In genomic region chr7:141168518-141168953, GRCm38 (mm10) we compare ENCODE assay signal across 8 mouse cellular contexts. TPM values are rescaled to one million over a fixed set of nuclear protein-coding genes. Genes with fewer than 3 reads are reported as not detected.
DNase-seq lines count a peak whose midpoint lies in the region; ATAC-seq and TF ChIP-seq lines count a peak whose summit lies in the region.

No protein-coding gene starts in this region.

- peak overlapping the region; percentile 30 for H3ac ChIP-seq in myocyte (ENCODE audit: control insufficient read depth, insufficient read length)

- H3K4me3 ChIP-seq in cortical plate, adult 2 months (ENCODE audit: insufficient read depth, low read length): peak overlapping the region; percentile 40
- H3K4me3 ChIP-seq in intestine, embryonic 14.5 days (ENCODE audit: low read depth, low read length): peak overlapping the region; percentile 49
- peak overlapping the region; percentile 66 for H3K4me3 ChIP-seq in liver, embryonic 13.5 days (replicated peaks)
- peak overlapping the region; percentile 46 for H3K4me3 ChIP-seq in myocyte
- peak overlapping the region; percentile 71 for H3K4me3 ChIP-seq in stomach, embryonic 16.5 days (replicated peaks; ENCODE audit: low read length)

- TF ChIP-seq POLR2A in cortical plate, adult 2 months (IDR thresholded peaks at IDR 0.05; ENCODE audit: extremely low read depth, insufficient read depth, low read length): no peak
- TF ChIP-seq POLR2A in myocyte (IDR thresholded peaks at IDR 0.05; ENCODE audit: insufficient read length, low read depth): no peak

- peaks cover 3% of the 10 kb centered on the region for H3K4me1 ChIP-seq in cortical plate, adult 2 months (ENCODE audit: control insufficient read depth, insufficient read depth, low read length)
- H3K4me1 ChIP-seq in intestine, embryonic 14.5 days (replicated peaks; ENCODE audit: control insufficient read depth, insufficient read depth, low read length): peaks cover 27% of the 10 kb centered on the region
- peaks cover 68% of the 10 kb centered on the region for H3K4me1 ChIP-seq in liver, embryonic 13.5 days (replicated peaks)
- peaks cover 33% of the 10 kb centered on the region for H3K4me1 ChIP-seq in stomach, embryonic 16.5 days (ENCODE audit: control insufficient read depth, insufficient read depth, low read length)

- H3K27me3 ChIP-seq in intestine, embryonic 14.5 days (replicated peaks; ENCODE audit: control insufficient read depth, insufficient read depth, low read length): no peaks in the 10 kb centered on the region
- no peaks in the 10 kb centered on the region for H3K27me3 ChIP-seq in liver, embryonic 13.5 days
- no peaks in the 10 kb centered on the region for H3K27me3 ChIP-seq in myocyte (ENCODE audit: control insufficient read depth, insufficient read depth, insufficient read length)
- no peaks in the 10 kb centered on the region for H3K27me3 ChIP-seq in stomach, embryonic 16.5 days (ENCODE audit: control insufficient read depth, insufficient read depth, low read length)

- peak; percentile 27 to 32 for DNase-seq in cerebellum, postnatal 10 days
- peak; percentile 63 for DNase-seq in gastrocnemius, postnatal 25 days
- DNase-seq in intestine, embryonic 14.5 days (ENCODE audit: low spot score): peak; percentile 76
- peak; percentile 71 for DNase-seq in liver, embryonic 13.5 days

- no peaks in the 10 kb centered on the region for H3K9me3 ChIP-seq in intestine, embryonic 14.5 days (ENCODE audit: control insufficient read depth, low read length)
- no peaks in the 10 kb centered on the region for H3K9me3 ChIP-seq in liver, embryonic 13.5 days (replicated peaks)
- no peaks in the 10 kb centered on the region for H3K9me3 ChIP-seq in stomach, embryonic 16.5 days (replicated peaks; ENCODE audit: control insufficient read depth, low read length)

- peaks cover 14% of the 10 kb centered on the region for H3K79me2 ChIP-seq in myocyte (ENCODE audit: control insufficient read depth, insufficient read depth)

- WGBS in intestine, embryonic 14.5 days: 2% methylated on average over 22 of the region's 22 CpGs
- WGBS in liver, embryonic 13.5 days (ENCODE audit: insufficient replicate concordance): 2% methylated on average over 22 of the region's 22 CpGs
- under 1% methylated on average over 22 of the region's 22 CpGs for WGBS in stomach, embryonic 16.5 days

- H3K36me3 ChIP-seq in intestine, embryonic 14.5 days (ENCODE audit: control insufficient read depth, insufficient read depth, low read length): peaks cover 19% of the 10 kb centered on the region
- peaks cover 20% of the 10 kb centered on the region for H3K36me3 ChIP-seq in liver, embryonic 13.5 days
- H3K36me3 ChIP-seq in myocyte (ENCODE audit: control insufficient read depth, insufficient read depth): peaks cover 14% of the 10 kb centered on the region
- H3K36me3 ChIP-seq in stomach, embryonic 16.5 days (ENCODE audit: control insufficient read depth, insufficient read depth, low read length): peaks cover 9% of the 10 kb centered on the region; the same call in 1 of the 2 replicates

- no peak for ATAC-seq in cerebellum, adult (ENCODE audit: insufficient number of reproducible peaks, low FRiP score, low TSS enrichment)
- peak; percentile 22 for ATAC-seq in intestine, embryonic 14.5 days (replicated peaks; ENCODE audit: low FRiP score, low TSS enrichment, low read depth)
- peak; percentile 63 for ATAC-seq in liver, embryonic 13.5 days (ENCODE audit: low read depth)
- ATAC-seq in stomach, embryonic 16.5 days (ENCODE audit: insufficient read depth, low FRiP score): peak; percentile 51

- H3K27ac ChIP-seq in cortical plate, adult 2 months (ENCODE audit: insufficient read depth, low read length): peak overlapping the region; percentile 2; the same call in 1 of the 2 replicates
- peak overlapping the region; percentile 68 for H3K27ac ChIP-seq in intestine, embryonic 14.5 days (ENCODE audit: low read depth)
- peak overlapping the region; percentile 80 for H3K27ac ChIP-seq in liver, embryonic 13.5 days
- peak overlapping the region; percentile 94 for H3K27ac ChIP-seq in stomach, embryonic 16.5 days (ENCODE audit: low read length)

- peak overlapping the region; percentile 66 for H3K4me2 ChIP-seq in intestine, embryonic 14.5 days (ENCODE audit: low read length)
- peak overlapping the region; percentile 86 for H3K4me2 ChIP-seq in liver, embryonic 13.5 days
- H3K4me2 ChIP-seq in myocyte (ENCODE audit: low read depth): peak overlapping the region; percentile 85
- H3K4me2 ChIP-seq in stomach, embryonic 16.5 days (ENCODE audit: low read depth, low read length): peak overlapping the region; percentile 85

- TF ChIP-seq CTCF in cortical plate, adult 2 months (IDR thresholded peaks at IDR 0.05; ENCODE audit: extremely low read depth, insufficient read depth, low read length): no peak

- peak overlapping the region; percentile 72 for H3K9ac ChIP-seq in intestine, embryonic 14.5 days (ENCODE audit: low read length)
- peak overlapping the region; percentile 78 for H3K9ac ChIP-seq in liver, embryonic 13.5 days
- peak overlapping the region; percentile 82 for H3K9ac ChIP-seq in stomach, embryonic 16.5 days (ENCODE audit: low read length)

TF ChIP-seq in myocyte, 11 proteins besides CTCF, POLR2A, EP300 and RAD21:
- no peak for TF ChIP-seq E2F4 (IDR thresholded peaks at IDR 0.05; ENCODE audit: insufficient read depth)
- TF ChIP-seq POLR2AphosphoS2 (IDR thresholded peaks at IDR 0.05; ENCODE audit: insufficient read length, low read depth): no peak
- no peak for TF ChIP-seq REST (IDR thresholded peaks at IDR 0.05; ENCODE audit: insufficient read depth, insufficient read length)
- no peak for TF ChIP-seq CEBPB (IDR thresholded peaks at IDR 0.05; ENCODE audit: insufficient read depth, poor library complexity, severe bottlenecking)
- peak; percentile 6 for TF ChIP-seq TCF12 (IDR thresholded peaks at IDR 0.05; ENCODE audit: insufficient read depth, poor library complexity, severe bottlenecking)
- peak in 1 of 3 experiments; percentile 33 for TF ChIP-seq MYOD1 (IDR thresholded peaks at IDR 0.05; ENCODE audit: control insufficient read depth in 1 of 3, insufficient read length in 2 of 3, low read depth in 2 of 3)
- no peak for TF ChIP-seq USF1 (IDR thresholded peaks at IDR 0.05; ENCODE audit: low read depth)
- TF ChIP-seq MAX (IDR thresholded peaks at IDR 0.05; ENCODE audit: low read depth): no peak
- no peak for TF ChIP-seq TCF3 (IDR thresholded peaks at IDR 0.05; ENCODE audit: insufficient read length, low read depth)
- TF ChIP-seq SRF (IDR thresholded peaks at IDR 0.05; ENCODE audit: control insufficient read depth, insufficient read length, low read depth): no peak
- peak in 2 of 3 experiments; percentile 39 to 45 for TF ChIP-seq MYOG (IDR thresholded peaks at IDR 0.05; ENCODE audit: control insufficient read depth in 1 of 3, insufficient read depth in 1 of 3, insufficient read length in 2 of 3, low read depth in 2 of 3)

RNA-seq across cellular contexts. Expression of gene Rnh1, which starts 4.1 kb away (rescaled TPM):
- 38.6 and 38.8 TPM in 2 replicates for polyA plus RNA-seq in cortical plate, adult 2 months (2012; rRNA removed)
- 10 to 100 TPM; 38.8 to 51.5 TPM for total RNA-seq in gastrocnemius, postnatal 25 days (2021)
- polyA plus RNA-seq in intestine, embryonic 14.5 days (2014; fragmentation: Nextera tagmentation; extraction: Ambion mirVana): 121 and 123 TPM in 2 replicates
- polyA plus RNA-seq in liver, embryonic 13.5 days (2015; fragmentation: Nextera tagmentation; extraction: Ambion mirVana): 55.0 and 58.0 TPM in 2 replicates
- polyA plus RNA-seq in myocyte (2012; fragmentation: generic; extraction: Trizol): 276 TPM
- 240 and 265 TPM in 2 replicates for polyA plus RNA-seq in stomach, embryonic 16.5 days (2015; fragmentation: Nextera tagmentation; extraction: Ambion mirVana)

RNA-seq across cellular contexts. Expression of gene Hras, which starts 25.3 kb away (rescaled TPM):
- 256 and 265 TPM in 2 replicates for polyA plus RNA-seq in cortical plate, adult 2 months (2012; rRNA removed)
- 100 to 1,000 TPM; 150 TPM for total RNA-seq in gastrocnemius, postnatal 25 days (2021)
- polyA plus RNA-seq in intestine, embryonic 14.5 days (2014; fragmentation: Nextera tagmentation; extraction: Ambion mirVana): 72.6 and 96.6 TPM in 2 replicates
- 91.5 and 104 TPM in 2 replicates for polyA plus RNA-seq in liver, embryonic 13.5 days (2015; fragmentation: Nextera tagmentation; extraction: Ambion mirVana)
- polyA plus RNA-seq in myocyte (2012; fragmentation: generic; extraction: Trizol): 215 TPM
- polyA plus RNA-seq in stomach, embryonic 16.5 days (2015; fragmentation: Nextera tagmentation; extraction: Ambion mirVana): 45.1 and 48.0 TPM in 2 replicates

RNA-seq across cellular contexts. Expression of gene Lrrc56, which starts 25.4 kb away (rescaled TPM):
- polyA plus RNA-seq in cortical plate, adult 2 months (2012; rRNA removed): 5.4 and 5.8 TPM in 2 replicates
- 1 to 10 TPM; 1.4 to 2.5 TPM for total RNA-seq in gastrocnemius, postnatal 25 days (2021)
- 3.9 and 4.9 TPM in 2 replicates for polyA plus RNA-seq in intestine, embryonic 14.5 days (2014; fragmentation: Nextera tagmentation; extraction: Ambion mirVana)
- polyA plus RNA-seq in liver, embryonic 13.5 days (2015; fragmentation: Nextera tagmentation; extraction: Ambion mirVana): 12.2 and 15.5 TPM in 2 replicates
- polyA plus RNA-seq in myocyte (2012; fragmentation: generic; extraction: Trizol): 1.1 TPM
- 7.1 TPM in 2 replicates for polyA plus RNA-seq in stomach, embryonic 16.5 days (2015; fragmentation: Nextera tagmentation; extraction: Ambion mirVana)

RNA-seq across cellular contexts. Expression of gene Lmntd2, which starts 45.3 kb away (rescaled TPM):
- polyA plus RNA-seq in cortical plate, adult 2 months (2012; rRNA removed): 0.17 and 0.27 TPM in 2 replicates
- not detected for total RNA-seq in gastrocnemius, postnatal 25 days (2021)
- polyA plus RNA-seq in intestine, embryonic 14.5 days (2014; fragmentation: Nextera tagmentation; extraction: Ambion mirVana): 2.7 and 2.8 TPM in 2 replicates
- polyA plus RNA-seq in liver, embryonic 13.5 days (2015; fragmentation: Nextera tagmentation; extraction: Ambion mirVana): 0.59 and 0.71 TPM in 2 replicates
- polyA plus RNA-seq in myocyte (2012; fragmentation: generic; extraction: Trizol): 0.10 TPM
- polyA plus RNA-seq in stomach, embryonic 16.5 days (2015; fragmentation: Nextera tagmentation; extraction: Ambion mirVana): 4.8 and 6.3 TPM in 2 replicates

RNA-seq across cellular contexts. Expression of gene Ptdss2, which starts 46.4 kb away (rescaled TPM):
- 57.6 and 58.9 TPM in 2 replicates for polyA plus RNA-seq in cortical plate, adult 2 months (2012; rRNA removed)
- 10 to 100 TPM; 18.7 to 25.6 TPM for total RNA-seq in gastrocnemius, postnatal 25 days (2021)
- 62.6 and 63.9 TPM in 2 replicates for polyA plus RNA-seq in intestine, embryonic 14.5 days (2014; fragmentation: Nextera tagmentation; extraction: Ambion mirVana)
- 138 and 147 TPM in 2 replicates for polyA plus RNA-seq in liver, embryonic 13.5 days (2015; fragmentation: Nextera tagmentation; extraction: Ambion mirVana)
- polyA plus RNA-seq in myocyte (2012; fragmentation: generic; extraction: Trizol): 28.0 TPM
- polyA plus RNA-seq in stomach, embryonic 16.5 days (2015; fragmentation: Nextera tagmentation; extraction: Ambion mirVana): 56.0 and 59.4 TPM in 2 replicates

Comparison
In these comparisons a context has a peak if more than half of its experiments do, and no peak if none do; other contexts are left out.
1. H3K27ac ChIP-seq: peak in every context shown above with its lines; median percentile 94 in stomach, embryonic 16.5 days; 80 in liver, embryonic 13.5 days; 68 in intestine, embryonic 14.5 days; 2 in cortical plate, adult 2 months.